Mouse (Mus musculus) thymus, adult 2 months (tissue): Measurements from ENCODE around the gene Synrg.

Source experiments
- CTCF ChIP-seq: fragments of 200-500 bp; IDR thresholded peaks from 2 replicates; pipeline ENCODE4 v1.5.1; 2012; ENCODE audit warnings: mild to moderate bottlenecking, control low read depth, low read length, moderate library complexity, borderline replicate concordance; ENCODE audit not compliant: control insufficient read depth, poor library complexity, insufficient read depth; ENCODE audit errors: extremely low read depth
- POLR2A ChIP-seq: fragments of 200-500 bp; IDR thresholded peaks from 2 replicates; pipeline ENCODE4 v1.6.1; 2012; ENCODE audit warnings: mild to moderate bottlenecking, low read length, control low read depth, moderate library complexity; ENCODE audit not compliant: control insufficient read depth, poor library complexity, insufficient read depth; ENCODE audit errors: extremely low read depth

GRCm38 (mm10) chr11:83991701-83992100 lies 27.5 kb downstream of the Synrg start:
- no peak for TF ChIP-seq CTCF
- TF ChIP-seq POLR2A, result no peak
